Mouse (Mus musculus): Measurements from ENCODE around the gene Mapk11. TPM values are rescaled to one million over a fixed set of nuclear protein-coding genes. Genes with fewer than 3 reads are reported as not detected.

Mapk11 gene
- polyA plus RNA-seq, 1 experiment from 2014 or later, result 9.6 TPM

Small RNA genes lying within 50 kb of the gene (microRNA-seq; reads per million reads assigned to microRNA genes)
- gene Mir6958 (not detected), gene Mir7118 (not detected)

Other genes with a start within 250 kb of the Mapk11 start
- gene Ttll8, start 195.2 kb downstream of the Mapk11 start, polyA plus RNA-seq (2015; fragmentation: Nextera tagmentation; extraction: Ambion mirVana), result not detected in 2 replicates
- gene Mlc1, start 170.6 kb downstream of the Mapk11 start, polyA plus RNA-seq (2015; fragmentation: Nextera tagmentation; extraction: Ambion mirVana), result 1.1 and 2.4 TPM in 2 replicates
- gene Mov10l1, start 166.7 kb downstream of the Mapk11 start, polyA plus RNA-seq (2015; fragmentation: Nextera tagmentation; extraction: Ambion mirVana), result 1.1 and 1.2 TPM in 2 replicates
- 0.21 and 0.24 TPM in 2 replicates for gene Panx2, start 89.9 kb downstream of the Mapk11 start, polyA plus RNA-seq (2015; fragmentation: Nextera tagmentation; extraction: Ambion mirVana)
- 48.9 and 50.2 TPM in 2 replicates for gene Trabd, start 74.5 kb downstream of the Mapk11 start, polyA plus RNA-seq (2015; fragmentation: Nextera tagmentation; extraction: Ambion mirVana)
- 16.0 and 16.4 TPM in 2 replicates for gene Selenoo, start 60.5 kb downstream of the Mapk11 start, polyA plus RNA-seq (2015; fragmentation: Nextera tagmentation; extraction: Ambion mirVana)
- gene Tubgcp6, start 26.5 kb downstream of the Mapk11 start, polyA plus RNA-seq (2015; fragmentation: Nextera tagmentation; extraction: Ambion mirVana), result 15.5 and 15.7 TPM in 2 replicates
- 22.0 and 23.4 TPM in 2 replicates for gene Hdac10, start 20.9 kb downstream of the Mapk11 start, polyA plus RNA-seq (2015; fragmentation: Nextera tagmentation; extraction: Ambion mirVana)
- gene Mapk12, start 8.9 kb downstream of the Mapk11 start, polyA plus RNA-seq (2015; fragmentation: Nextera tagmentation; extraction: Ambion mirVana), result 12.2 and 13.9 TPM in 2 replicates
- 134 and 139 TPM in 2 replicates for gene Plxnb2, start 31.2 kb upstream of the Mapk11 start, polyA plus RNA-seq (2015; fragmentation: Nextera tagmentation; extraction: Ambion mirVana)
- 12.2 and 12.5 TPM in 2 replicates for gene Dennd6b, start 46.9 kb upstream of the Mapk11 start, polyA plus RNA-seq (2015; fragmentation: Nextera tagmentation; extraction: Ambion mirVana)
- 25.7 and 26.4 TPM in 2 replicates for gene Ppp6r2, start 61.9 kb upstream of the Mapk11 start, polyA plus RNA-seq (2015; fragmentation: Nextera tagmentation; extraction: Ambion mirVana)
- 42.2 and 50.5 TPM in 2 replicates for gene Sbf1, start 165.7 kb upstream of the Mapk11 start, polyA plus RNA-seq (2015; fragmentation: Nextera tagmentation; extraction: Ambion mirVana)
- 0.64 and 1.0 TPM in 2 replicates for gene Adm2, start 173.1 kb upstream of the Mapk11 start, polyA plus RNA-seq (2015; fragmentation: Nextera tagmentation; extraction: Ambion mirVana)
- not detected in 2 replicates for gene Miox, start 184.8 kb upstream of the Mapk11 start, polyA plus RNA-seq (2015; fragmentation: Nextera tagmentation; extraction: Ambion mirVana)
- gene Lmf2, start 206.0 kb upstream of the Mapk11 start, polyA plus RNA-seq (2015; fragmentation: Nextera tagmentation; extraction: Ambion mirVana), result 79.0 and 83.6 TPM in 2 replicates
- gene Ncaph2, start 206.1 kb upstream of the Mapk11 start, polyA plus RNA-seq (2015; fragmentation: Nextera tagmentation; extraction: Ambion mirVana), result 158 and 172 TPM in 2 replicates
- gene Sco2, start 224.2 kb upstream of the Mapk11 start, polyA plus RNA-seq (2015; fragmentation: Nextera tagmentation; extraction: Ambion mirVana), result 3.4 and 7.7 TPM in 2 replicates
- 1.5 and 1.6 TPM in 2 replicates for gene Tymp, start 227.4 kb upstream of the Mapk11 start, polyA plus RNA-seq (2015; fragmentation: Nextera tagmentation; extraction: Ambion mirVana)
- 9.6 and 16.1 TPM in 2 replicates for gene Odf3b, start 229.7 kb upstream of the Mapk11 start, polyA plus RNA-seq (2015; fragmentation: Nextera tagmentation; extraction: Ambion mirVana)
- 0.04 TPM in 1 of 2 replicates, not detected in the other for gene Klhdc7b, start 235.3 kb upstream of the Mapk11 start, polyA plus RNA-seq (2015; fragmentation: Nextera tagmentation; extraction: Ambion mirVana)

All from lung, embryonic 16.5 days (tissue).